Mouse (Mus musculus): ENCODE data around the gene Myrf. TPM values are rescaled to one million over a fixed set of nuclear protein-coding genes. Genes with fewer than 3 reads are reported as not detected.
A peak's percentile ranks its signal among the peaks of the same experiment; 100 is the strongest.

The Myrf gene
- not detected for total RNA-seq (2021)
- long read RNA-seq, experiment 1: 0 reads
- long read RNA-seq, experiment 2: 0 reads

DNA sequence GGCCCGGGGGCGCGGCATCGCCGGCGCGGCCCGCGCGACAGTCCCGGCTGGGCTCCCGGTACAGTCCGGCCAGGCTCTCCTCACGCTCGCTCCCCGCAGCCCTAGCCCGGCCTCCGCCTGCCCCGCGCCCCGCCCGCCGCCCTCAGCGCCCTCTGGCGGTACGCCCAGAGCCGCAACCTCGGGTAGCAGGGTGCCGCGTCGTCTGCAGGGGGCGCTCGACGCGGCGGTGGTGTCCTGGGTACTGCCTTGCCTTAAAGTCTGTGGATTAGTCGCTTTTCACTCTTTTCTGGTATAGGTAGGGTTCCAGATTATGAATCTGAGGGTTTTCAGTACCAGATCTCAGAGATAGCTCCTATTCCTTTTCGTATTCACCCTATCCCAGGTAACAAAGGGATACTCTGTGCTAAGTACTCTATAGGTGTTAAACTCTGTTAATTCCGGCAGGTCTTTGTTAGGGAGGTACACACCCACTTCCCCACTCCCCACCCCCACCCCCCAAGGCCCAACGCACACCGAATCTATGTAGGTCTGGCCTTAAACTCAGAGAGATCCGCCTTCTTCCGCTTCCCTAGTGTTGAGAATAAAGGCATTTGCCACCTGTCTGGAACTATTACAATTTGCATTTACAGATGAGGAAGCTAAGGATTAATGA is at the start of gene Myrf:
Myrf (minus strand) TSS at position 95 of the 652 bp plus-strand sequence.
- peak; percentile 65 for DNase-seq (ENCODE audit: low spot score)

DNA sequence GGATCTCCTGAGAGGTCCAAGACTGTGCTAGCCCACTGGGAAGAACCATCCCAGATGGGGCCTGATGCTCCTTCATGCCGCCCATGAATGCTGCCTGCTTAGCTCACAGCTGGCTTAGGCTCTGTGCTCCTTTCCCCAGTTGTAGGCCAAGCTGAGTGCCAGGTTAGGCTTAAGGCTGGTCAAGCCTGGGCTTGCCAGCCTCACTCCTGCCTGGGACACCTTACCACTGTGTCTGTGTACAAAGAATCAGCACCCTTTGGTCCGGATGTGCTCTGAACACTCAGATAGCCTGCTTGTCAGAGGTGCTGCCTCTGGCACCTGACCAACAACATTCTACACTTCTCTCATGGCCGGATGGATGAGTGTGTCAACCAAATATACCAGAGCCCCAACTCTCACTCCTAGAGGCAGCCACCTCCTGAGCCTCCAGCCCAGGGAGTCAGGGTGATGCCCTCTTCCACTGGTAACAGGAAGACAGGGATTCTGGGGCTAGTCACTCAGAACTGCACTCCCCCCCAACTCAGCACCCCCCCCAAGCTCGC is 49.1 kb upstream of the Myrf start:
- DNase-seq (ENCODE audit: low spot score): no peak

DNA sequence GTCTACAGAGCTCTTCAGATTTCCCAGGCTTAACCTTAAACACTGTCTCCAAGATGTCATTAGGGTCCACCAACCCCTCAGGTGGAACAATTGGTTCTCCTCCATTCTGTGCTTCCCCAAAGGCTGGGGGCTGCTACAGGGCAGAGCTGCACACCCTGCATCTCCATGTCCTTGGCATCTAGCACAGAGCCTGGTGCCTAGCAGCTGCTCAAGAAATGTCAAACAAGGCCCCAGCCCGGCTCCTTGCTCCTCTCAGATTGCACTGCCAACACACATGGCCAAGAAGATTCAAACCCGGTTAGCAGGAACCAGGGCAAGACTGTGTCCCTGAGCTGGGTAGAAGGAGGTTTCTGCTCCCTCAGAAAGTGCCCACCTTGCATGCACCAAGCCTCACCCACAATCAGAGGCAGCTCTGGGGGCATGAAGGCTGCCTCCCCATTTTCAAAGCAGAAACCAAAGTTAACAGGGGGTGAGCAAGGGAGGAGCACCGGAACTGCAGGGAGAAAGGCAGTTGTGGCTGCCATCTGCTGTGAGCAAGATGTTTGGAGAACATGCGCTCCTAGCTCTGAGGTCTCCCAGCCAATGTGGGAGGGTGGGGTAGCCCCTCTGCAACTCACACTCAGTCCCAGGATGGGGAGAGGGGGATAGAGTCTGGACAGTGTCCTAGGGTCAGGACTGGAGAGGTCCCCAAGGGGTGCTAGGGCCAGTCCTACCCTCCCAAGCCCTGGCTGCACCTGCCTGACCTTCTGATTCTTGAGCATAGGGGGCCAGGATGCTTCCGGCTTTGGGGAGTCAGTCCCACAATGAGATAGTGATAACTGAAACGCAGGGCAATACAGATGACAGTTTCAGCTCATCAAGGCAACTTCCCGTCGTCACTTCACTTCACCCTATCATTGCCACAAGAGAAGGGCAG is 47.8 kb upstream of the Myrf start:
- DNase-seq (ENCODE audit: low spot score): peak; percentile 71

DNA sequence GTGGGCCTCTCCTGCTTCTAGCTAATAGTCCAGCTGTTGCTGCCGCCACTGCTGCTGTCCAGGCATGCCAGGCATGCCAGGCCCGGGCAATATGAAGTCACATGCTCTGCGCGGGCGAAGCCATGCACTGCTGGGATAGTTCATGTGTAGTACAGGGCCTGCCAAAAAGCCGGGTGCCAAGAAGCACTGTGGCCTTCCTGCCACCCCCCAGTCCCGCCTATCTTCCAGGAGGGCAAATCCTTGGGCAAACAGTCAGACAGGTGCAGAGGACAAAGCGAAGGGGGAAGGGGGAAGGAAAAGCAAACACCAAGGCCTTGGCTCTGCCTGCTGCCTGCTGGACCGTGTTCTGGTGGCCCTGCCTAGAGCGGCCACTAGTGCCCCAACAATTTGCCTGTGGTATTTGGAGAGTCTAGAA is 45.9 kb upstream of the Myrf start:
- no peak for DNase-seq (ENCODE audit: low spot score)

DNA sequence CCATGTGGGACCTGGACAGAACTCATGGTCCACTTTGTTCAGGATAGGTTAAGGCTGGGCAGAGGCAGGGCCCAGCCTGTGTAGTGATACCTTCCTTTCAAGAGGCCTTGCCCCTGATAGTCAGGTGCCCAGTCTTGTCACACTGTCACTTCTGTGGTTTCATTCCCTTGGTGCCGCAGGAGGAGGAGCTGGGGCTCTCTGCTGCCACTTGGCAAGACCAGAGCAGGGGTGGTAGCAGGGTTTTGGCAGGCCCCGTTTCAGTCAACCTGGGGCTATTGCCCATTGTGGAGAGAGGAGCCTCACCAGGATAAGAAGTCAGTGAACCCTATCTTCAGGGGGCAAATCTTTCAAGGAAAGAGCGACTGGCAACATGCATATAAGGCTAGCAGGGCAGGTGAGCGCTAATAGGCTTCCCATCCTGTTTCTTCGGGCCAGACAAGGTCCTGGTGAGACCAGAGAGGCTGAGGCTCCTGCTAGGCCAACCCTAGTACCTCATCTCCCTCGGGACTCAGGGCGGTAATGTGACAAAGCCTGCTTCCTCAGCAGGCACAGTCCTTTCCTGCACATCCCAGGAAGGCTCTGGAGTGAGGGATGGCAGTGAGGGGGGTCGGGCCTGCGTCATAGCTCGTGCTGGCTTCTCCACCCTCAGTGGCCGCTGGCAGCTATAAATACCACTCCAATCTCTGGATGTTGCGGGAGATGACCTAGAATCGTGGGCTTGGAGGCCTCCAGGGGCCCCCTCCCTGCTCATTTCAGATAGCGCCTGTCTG is 40.4 kb upstream of the Myrf start:
- DNase-seq (ENCODE audit: low spot score): no peak

DNA sequence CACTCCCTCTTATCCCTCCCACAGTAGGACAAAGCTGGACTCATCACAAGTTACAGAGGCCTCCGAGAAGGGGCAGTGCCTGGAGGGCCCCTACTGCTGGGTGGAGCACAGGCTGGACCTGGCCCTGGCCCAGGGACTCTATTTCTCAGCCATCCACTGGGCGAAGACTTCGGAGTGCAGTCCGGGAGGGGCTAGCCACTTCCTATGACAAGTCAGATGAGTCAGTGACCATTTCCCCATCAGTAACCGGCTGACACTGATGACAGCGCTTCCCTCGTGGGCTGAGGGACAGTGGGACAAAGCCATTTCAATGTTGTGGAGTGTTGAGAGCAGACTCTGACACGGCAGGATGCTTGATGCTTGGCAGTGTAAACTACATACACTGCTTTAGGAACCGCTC is 39.1 kb upstream of the Myrf start:
- no peak for DNase-seq (ENCODE audit: low spot score)

DNA sequence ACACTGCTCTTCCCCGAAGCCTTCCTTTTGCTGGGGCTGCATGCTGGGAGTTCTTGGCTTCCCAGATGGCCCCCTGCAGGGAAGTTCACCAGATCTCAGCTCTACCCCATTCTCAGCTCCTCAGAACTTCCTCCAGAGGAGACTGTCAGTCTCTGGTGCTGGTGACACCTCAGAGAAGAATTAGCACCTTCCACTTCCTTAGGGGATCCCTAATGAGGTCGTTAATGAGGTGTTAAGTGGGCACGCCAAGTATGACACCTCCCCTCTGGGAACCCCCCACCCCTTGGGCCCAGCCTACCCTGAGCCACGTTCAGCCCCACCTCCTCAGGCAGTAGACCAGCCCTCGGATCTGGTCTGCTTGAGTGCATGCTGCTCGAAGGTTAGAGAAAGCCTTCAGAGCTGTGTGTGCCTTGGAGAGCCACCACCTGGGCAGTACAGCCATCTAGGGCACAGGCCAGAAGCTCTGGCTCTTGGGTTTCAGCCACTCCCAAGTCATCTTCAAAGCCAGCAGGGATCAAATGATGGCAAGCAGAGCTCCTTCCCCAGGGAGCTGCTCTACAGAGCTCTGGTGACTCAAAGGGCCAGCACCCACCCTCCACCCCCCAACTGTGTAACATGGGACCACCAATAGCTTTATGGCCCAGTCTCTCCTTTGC is 38.2 kb upstream of the Myrf start:
- peak; percentile 76 for DNase-seq (ENCODE audit: low spot score)

DNA sequence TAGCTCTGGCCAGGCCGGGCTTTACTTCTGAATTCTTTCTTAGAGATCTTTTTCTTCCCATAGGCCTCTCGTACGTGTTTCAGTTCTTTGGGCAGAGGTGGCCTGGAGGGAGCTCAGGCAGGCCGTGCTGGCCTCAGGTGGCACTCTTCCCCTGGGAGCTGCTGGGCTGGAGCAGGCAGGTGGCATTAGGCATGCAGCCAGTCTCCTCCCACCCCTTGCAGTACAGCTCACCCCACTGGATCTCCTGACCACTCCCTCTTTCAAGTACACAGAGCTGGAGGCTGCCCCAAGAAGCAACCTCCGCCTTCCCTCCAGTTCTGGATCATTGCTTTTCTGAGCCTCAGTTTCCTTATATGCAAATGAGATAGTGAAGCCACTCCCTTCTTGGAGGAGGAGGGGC is 37.2 kb upstream of the Myrf start:
- DNase-seq (ENCODE audit: low spot score): no peak

DNA sequence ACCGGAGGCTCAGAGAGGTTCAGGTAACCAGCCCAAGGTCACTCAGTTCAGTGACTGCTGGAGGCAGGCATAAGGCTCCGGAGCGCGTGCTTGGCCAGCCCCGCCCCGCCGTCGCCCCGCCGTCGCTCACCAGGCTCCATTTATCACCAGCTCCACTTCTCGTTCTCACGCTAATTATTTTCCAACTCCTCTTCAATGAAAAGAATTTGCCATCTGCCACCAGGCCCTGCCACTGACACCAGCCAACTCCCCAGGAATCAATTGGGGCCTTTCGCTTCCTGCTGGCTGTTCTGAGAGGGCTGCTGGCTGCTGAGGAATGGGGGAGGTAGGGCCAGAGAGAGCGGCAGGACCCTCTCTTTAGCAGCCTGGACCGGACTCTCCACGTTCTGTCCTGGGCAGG is 36.8 kb upstream of the Myrf start:
- DNase-seq (ENCODE audit: low spot score): no peak

DNA sequence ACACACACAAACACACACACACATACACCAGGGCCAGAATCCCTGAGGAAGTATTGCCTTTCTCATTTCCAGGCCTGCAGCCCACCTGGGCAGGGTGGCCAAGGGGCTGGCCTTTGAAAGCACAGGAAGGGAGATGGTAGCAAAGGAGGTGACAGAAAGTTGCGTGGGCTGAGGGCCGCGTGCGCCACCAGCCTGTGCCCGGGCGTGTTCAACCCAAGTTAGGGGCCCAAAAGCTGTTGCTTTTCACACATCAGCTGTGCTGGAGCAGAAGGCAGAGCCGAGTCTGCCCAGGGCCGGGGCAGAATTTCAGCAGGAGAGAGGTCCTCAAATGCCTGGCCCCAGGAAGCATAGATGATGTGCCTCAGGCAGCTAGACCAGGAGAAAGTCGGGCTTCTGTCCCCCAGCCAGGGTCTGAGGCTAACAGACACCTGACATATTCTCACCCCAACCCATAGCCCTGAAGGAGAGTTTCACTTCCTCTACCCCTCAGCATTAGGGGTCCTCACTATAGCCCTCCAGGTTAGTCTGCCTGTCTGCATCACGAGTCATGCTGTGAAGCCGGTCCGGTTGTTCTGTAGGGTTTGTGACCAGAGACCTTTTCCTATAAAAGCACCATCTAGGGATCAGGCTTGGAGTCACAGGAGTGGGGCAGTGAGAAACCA is 36.1 kb upstream of the Myrf start:
- no peak for DNase-seq (ENCODE audit: low spot score)

DNA sequence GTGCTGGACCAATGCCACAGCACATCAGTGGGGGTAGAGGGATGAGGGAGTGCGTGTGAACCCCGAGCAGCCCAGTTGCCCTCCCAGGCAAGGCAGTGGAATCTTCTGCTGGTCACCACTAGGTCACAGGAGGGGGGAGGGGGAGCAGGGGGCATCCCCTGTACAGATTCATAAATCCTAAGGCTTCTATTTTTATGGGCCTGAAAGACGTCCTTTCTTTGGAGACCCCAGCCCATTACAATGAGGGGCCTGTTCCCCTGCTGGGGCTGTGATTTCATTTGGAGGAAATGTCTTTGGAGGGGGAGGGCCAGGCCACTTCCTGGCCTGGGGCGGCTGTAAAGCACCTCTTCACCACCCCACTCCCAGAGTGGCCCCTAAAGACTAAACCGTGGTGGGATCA is 33.5 kb upstream of the Myrf start:
- no peak for DNase-seq (ENCODE audit: low spot score)

DNA sequence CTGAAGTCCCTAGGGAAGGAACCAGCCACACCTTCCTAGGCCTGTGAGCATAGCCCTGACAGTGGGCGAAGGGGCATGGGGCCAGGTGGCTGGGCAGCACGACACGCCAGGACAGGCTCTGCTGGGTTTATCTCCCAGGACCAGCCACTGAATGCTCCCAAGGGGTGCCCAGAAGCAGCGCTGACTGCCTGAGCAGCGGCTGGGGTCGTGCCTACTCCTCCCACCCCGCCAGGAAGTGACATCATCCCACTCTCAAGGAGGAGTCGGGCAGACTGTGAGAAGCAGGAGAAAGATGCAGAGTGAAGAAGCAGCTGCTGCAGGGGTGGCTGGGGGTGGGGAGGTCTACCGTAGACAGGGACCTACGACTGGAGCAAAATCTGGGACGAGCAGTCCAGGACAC is 32.2 kb upstream of the Myrf start:
- DNase-seq (ENCODE audit: low spot score): no peak

DNA sequence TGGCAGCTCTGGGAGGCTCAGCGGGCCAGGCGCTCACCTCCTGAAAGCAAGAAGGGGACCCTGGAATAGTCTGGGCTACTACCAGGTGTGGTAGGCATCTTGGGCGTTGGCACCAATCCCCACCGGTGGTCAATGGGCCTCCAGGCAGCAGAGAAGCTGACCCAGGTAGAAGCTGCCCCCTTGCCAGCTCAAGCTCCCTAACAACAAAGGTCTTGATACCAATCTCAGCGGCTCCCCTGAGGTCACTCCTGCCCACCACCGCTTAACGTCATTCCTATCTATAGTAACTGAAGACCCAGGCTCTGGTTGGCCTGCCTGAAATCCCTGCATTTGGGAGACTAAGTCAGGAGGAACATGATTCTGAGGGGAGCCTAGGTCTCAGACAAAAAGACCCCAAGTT is 31.0 kb upstream of the Myrf start:
- no peak for DNase-seq (ENCODE audit: low spot score)

DNA sequence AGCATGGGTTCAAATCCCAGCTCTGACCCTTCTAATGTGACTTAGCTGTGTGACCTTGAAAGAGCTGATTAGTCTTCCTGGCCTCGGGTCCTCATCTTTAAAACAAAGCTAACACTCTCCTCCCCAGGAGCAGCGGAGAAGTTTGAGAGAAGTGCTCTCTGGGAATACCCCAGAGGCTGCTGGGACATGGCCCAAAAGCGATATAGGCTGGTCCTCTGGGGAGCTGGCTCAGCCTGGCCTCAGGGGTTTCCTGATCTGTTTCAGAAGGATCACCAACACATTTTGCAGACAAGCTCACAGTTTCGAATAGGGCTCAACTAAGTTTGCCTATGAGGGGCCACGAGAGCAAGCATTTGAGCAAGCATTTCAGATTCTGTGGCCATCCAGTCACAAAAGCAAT is 29.8 kb upstream of the Myrf start:
- DNase-seq (ENCODE audit: low spot score): no peak

DNA sequence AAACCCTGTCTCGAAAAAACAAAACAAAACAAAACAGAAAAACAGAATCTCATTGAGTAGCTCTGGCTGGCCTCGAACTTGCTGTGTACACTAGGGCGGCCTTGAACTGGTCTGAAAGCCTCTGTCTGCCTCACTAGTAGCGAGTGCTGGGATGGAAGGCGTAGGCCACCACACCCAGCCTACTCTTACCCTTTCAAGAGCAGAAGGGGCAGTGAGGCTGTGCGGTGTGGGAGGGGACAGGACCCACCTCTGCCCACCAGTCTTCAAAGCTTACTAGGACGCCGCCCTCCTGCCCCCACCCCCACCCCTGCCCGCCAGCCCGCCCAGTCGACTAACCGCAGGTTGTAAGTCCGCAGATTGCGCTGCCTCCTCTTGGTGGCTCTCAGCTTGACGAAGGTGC is 28.3 kb upstream of the Myrf start:
- no peak for DNase-seq (ENCODE audit: low spot score)

DNA sequence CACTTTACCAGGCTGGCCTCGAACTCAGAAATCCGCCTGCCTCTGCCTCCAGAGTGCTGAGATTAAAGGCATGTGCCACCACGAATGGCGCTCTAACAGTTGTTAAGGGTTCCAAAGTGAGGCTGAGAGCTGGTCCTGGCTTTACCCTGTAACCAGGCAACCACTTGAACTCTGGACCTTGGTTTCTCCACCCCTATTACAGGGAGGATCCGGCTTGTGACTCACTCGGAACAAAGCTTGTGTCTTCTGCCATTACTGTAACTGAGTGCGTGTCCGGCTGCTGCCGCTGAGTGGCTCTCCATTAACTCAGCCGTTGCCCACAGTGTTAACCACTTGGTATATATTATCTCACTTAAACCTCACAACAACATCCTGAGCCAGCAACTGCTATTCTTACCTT is 27.4 kb upstream of the Myrf start:
- DNase-seq (ENCODE audit: low spot score): no peak

DNA sequence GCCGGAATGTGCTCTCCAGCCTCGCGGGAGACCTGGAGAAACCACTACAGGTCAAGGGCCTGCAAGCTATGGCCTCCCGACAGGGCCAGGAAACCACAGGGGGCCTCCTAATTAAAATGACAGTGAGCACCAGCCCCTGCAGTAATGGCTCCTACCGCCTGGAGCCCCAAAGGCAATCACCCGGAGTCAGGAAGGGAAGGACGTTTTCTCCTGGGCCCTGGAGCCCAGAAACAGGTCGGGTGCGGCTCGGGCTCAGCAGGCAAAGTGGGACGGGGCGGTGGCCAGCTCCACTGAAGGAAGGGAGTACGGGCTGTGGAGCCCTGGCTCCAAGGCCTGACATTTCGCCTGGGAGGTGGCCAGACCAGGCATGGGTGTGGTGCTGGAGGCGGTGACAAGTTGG is 26.5 kb upstream of the Myrf start:
- DNase-seq (ENCODE audit: low spot score): peak; percentile 47

DNA sequence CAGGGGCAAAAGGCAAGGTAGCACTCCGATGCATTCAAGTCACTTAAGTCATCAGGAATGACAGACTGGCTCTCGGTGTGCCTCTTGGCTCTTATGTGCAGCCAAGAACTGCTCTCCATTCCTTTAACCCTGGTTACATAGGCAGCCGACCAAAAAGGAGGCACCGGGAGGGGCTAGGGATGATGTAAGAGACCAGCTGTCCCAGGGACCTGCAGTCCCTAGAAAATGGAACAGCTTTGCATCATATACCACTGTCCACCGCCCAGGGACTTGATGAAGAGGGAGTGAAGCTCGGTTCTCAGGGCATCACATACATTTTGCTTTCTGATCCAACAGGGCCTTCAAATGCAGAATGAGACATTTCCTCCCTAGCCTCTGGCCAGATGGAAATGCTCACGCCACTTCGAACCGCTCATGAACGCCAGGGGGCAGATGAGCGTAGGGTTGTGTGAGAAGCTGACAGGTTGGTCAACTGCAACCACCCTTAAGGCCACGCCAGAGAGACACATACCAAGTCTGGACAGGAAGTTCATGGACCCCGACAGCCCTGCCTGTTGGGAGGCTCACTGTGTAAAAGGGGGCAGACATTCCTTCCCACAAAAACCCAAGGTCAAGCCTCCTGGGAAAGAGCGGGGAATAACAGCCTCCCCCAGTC is 25.8 kb upstream of the Myrf start:
- peak; percentile 88 for DNase-seq (ENCODE audit: low spot score)

DNA sequence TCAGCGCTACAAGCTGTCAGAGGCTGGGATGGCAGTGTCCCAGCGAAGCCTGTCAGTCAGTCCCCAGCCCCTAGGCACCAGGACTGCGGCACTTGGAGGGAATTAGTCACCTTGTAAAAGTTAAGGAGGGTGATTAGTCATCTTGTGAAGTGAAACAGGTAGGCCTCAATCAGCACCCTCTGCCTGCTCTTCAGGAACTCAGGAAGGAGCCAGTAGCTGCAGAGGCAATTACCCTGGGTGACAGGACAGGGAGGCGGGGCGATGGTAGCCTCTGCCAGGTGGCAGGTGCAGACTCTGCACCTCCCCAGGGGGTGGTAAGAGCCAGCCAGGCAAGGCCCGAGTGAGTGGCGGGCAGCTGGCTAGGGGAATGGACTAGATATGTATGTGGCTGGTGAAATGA is 20.8 kb upstream of the Myrf start:
- DNase-seq (ENCODE audit: low spot score): no peak

DNA sequence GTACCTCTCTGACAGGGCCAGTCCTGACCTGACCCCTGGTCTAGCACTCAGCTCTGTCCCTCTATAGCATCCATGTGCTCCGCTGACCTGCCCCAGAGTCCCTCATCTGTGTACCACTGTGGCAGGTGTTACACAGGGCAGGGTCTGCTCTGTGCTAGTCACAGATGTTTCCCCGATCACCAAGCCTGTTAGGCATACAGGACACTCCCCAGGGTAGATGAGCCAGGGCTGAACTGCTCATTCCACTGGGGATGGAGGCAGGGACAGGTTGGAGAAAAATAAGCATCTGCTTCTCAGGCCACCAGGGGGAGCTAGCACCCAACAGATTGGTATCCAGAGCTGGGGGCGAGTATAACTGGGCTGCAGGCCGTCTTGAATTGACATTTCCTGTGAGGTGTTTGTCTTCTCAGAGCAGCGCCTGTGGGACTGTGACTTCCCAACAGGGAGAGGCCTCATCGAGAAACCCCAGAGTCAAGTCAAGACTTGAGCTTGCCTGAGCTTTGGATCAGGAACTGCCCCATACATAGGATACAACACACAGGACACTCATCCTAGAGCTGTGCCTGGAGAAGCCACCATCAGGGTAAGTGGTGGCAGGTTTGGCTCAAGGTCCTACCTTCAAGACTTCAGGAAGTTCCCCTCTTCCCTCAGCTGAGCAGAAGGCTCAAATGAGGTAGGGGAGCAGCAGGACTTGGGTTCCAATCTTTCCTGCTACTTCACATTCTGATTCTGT is 17.9 kb upstream of the Myrf start:
- DNase-seq (ENCODE audit: low spot score): peak; percentile 83
